Mouse (Mus musculus): ENCODE results near the gene Tmem141. TPM values are rescaled to one million over a fixed set of nuclear protein-coding genes. Genes with fewer than 3 reads are reported as not detected.

The Tmem141 gene
- total and polyA plus RNA-seq, 3 experiments = 6.2 to 11.1 (median 7.7) TPM

- peaks cover 35% of the 10 kb centered on the region for H3K27me3 ChIP-seq (replicated peaks)
Observed at GRCm38 (mm10) chr2:25620852-25621228, 965 bp downstream of the Tmem141 start.

GRCm38 (mm10) chr2:25620386-25620785, 1.4 kb downstream of the Tmem141 start:
- H3K36me3 ChIP-seq (replicated peaks in 1 of 2; ENCODE audit: control insufficient read depth in 1 of 2, insufficient read depth in 1 of 2, low read length in 1 of 2) = peaks cover 0 to 3% of the 10 kb centered on the region in 2 experiments
- no peaks in the 10 kb centered on the region for H3K9me3 ChIP-seq (replicated peaks; ENCODE audit: low read length)
- dilution Hi-C loops (cut with MboI; ENCODE audit: extremely low pct_ligation_motif_present, extremely low pct_unique_long_range_greater_than_20kb, low sequenced_read_pairs) (no loop called here), in situ Hi-C loops (cut with MboI; ENCODE audit: low pct_ligation_motif_present, low pct_unique_long_range_greater_than_20kb, low sequenced_read_pairs) (no loop called here)
- H3K27me3 ChIP-seq (replicated peaks) = peaks cover 30% of the 10 kb centered on the region
- no peak overlapping the region for H3K9ac ChIP-seq (ENCODE audit: insufficient read depth, low read depth)
- TF ChIP-seq CHD2 (IDR thresholded peaks at IDR 0.05; ENCODE audit: low read length) = no peak
- TF ChIP-seq E2F4 (IDR thresholded peaks at IDR 0.05; ENCODE audit: insufficient replicate concordance, low read depth, low read length) = no peak
- H3K79me2 ChIP-seq (replicated peaks; ENCODE audit: control insufficient read depth, extremely low read depth, insufficient read depth, poor library complexity, severe bottlenecking) = no peaks in the 10 kb centered on the region
- H3K4me2 ChIP-seq (ENCODE audit: insufficient read depth, low read depth, poor library complexity, severe bottlenecking) = no peak overlapping the region
- H3K4me3 ChIP-seq (replicated peaks in 1 of 3; ENCODE audit: low read depth in 2 of 3, low read length in 2 of 3, poor library complexity in 1 of 3) = no peak overlapping the region
- no peak for DNase-seq (ENCODE audit: extremely low read depth)
- no peak overlapping the region for H3K27ac ChIP-seq (ENCODE audit: insufficient read depth, low read depth)
- peaks cover 0 to 10% of the 10 kb centered on the region in 2 experiments; a peak in 2 of 4 replicates for H3K4me1 ChIP-seq (ENCODE audit: control insufficient read depth in 1 of 2, insufficient read depth in 2 of 2)

More at GRCm38 (mm10) chr2:25620852-25621228, 965 bp downstream of the Tmem141 start:
- Histone ChIP-seq H3K36me3 (replicated peaks in 1 of 2; ENCODE audit: control insufficient read depth in 1 of 2, insufficient read depth in 1 of 2, low read length in 1 of 2) (peaks cover 0 to 3% of the 10 kb centered on the region in 2 experiments), H3K27ac (ENCODE audit: insufficient read depth, low read depth) (no peak overlapping the region), H3K79me2 (replicated peaks; ENCODE audit: control insufficient read depth, extremely low read depth, insufficient read depth, poor library complexity, severe bottlenecking) (no peaks in the 10 kb centered on the region), H3K4me3 (replicated peaks in 1 of 3; ENCODE audit: low read depth in 2 of 3, low read length in 2 of 3, poor library complexity in 1 of 3) (no peak overlapping the region), H3K9ac (ENCODE audit: insufficient read depth, low read depth) (no peak overlapping the region), H3K9me3 (replicated peaks; ENCODE audit: low read length) (no peaks in the 10 kb centered on the region), H3K4me2 (ENCODE audit: insufficient read depth, low read depth, poor library complexity, severe bottlenecking) (no peak overlapping the region), H3K4me1 (ENCODE audit: control insufficient read depth in 1 of 2, insufficient read depth in 2 of 2) (peaks cover 0 to 10% of the 10 kb centered on the region in 2 experiments; a peak in 2 of 4 replicates)
- DNase-seq (ENCODE audit: extremely low read depth) = no peak
- no peak for TF ChIP-seq MAZ (IDR thresholded peaks at IDR 0.05; ENCODE audit: low read depth, low read length)
- in situ Hi-C loops (cut with MboI; ENCODE audit: low pct_ligation_motif_present, low pct_unique_long_range_greater_than_20kb, low sequenced_read_pairs) (no loop called here), dilution Hi-C loops (cut with MboI; ENCODE audit: extremely low pct_ligation_motif_present, extremely low pct_unique_long_range_greater_than_20kb, low sequenced_read_pairs) (no loop called here)

- H3K9me3 ChIP-seq (replicated peaks; ENCODE audit: low read length) = no peaks in the 10 kb centered on the region
- no peak within 1 kb of the TSS for H3K4me2 ChIP-seq (ENCODE audit: insufficient read depth, low read depth, poor library complexity, severe bottlenecking)
- no peak within 1 kb of the TSS for H3K27ac ChIP-seq (ENCODE audit: insufficient read depth, low read depth)
- peaks cover 6% of the 10 kb centered on the region for H3K27me3 ChIP-seq (replicated peaks)
- no peak for DNase-seq (ENCODE audit: extremely low read depth)
- dilution Hi-C loops (cut with MboI; ENCODE audit: extremely low pct_ligation_motif_present, extremely low pct_unique_long_range_greater_than_20kb, low sequenced_read_pairs) = no loop called here
- in situ Hi-C loops (cut with MboI; ENCODE audit: low pct_ligation_motif_present, low pct_unique_long_range_greater_than_20kb, low sequenced_read_pairs) = no loop called here
- no peak within 1 kb of the TSS for H3K9ac ChIP-seq (ENCODE audit: insufficient read depth, low read depth)
- peaks cover 0 to 3% of the 10 kb centered on the region in 2 experiments for H3K36me3 ChIP-seq (replicated peaks in 1 of 2; ENCODE audit: control insufficient read depth in 1 of 2, insufficient read depth in 1 of 2, low read length in 1 of 2)
- H3K4me3 ChIP-seq (replicated peaks in 1 of 3; ENCODE audit: low read depth in 2 of 3, low read length in 2 of 3, poor library complexity in 1 of 3) = no peak within 1 kb of the TSS
- H3K79me2 ChIP-seq (replicated peaks; ENCODE audit: control insufficient read depth, extremely low read depth, insufficient read depth, poor library complexity, severe bottlenecking) = no peaks in the 10 kb centered on the region
- TF ChIP-seq USF2 (conservative IDR thresholded peaks at IDR 0.05; ENCODE audit: low read depth, low read length) = no peak
- no peak for TF ChIP-seq ZC3H11A (IDR thresholded peaks at IDR 0.05; ENCODE audit: low read depth, low read length)
- TF ChIP-seq BHLHE40 (IDR thresholded peaks at IDR 0.05; ENCODE audit: low read depth, low read length) = no peak
- no peak for TF ChIP-seq UBTF (IDR thresholded peaks at IDR 0.05; ENCODE audit: low read depth, low read length)
- TF ChIP-seq TCF12 (IDR thresholded peaks at IDR 0.05; ENCODE audit: low read depth, low read length) = no peak
- no peak for TF ChIP-seq ELF1 (IDR thresholded peaks at IDR 0.05; ENCODE audit: low read depth, low read length)
- TF ChIP-seq HCFC1 (IDR thresholded peaks at IDR 0.05; ENCODE audit: low read depth, low read length) = no peak
- no peak for TF ChIP-seq MYC (IDR thresholded peaks at IDR 0.05; ENCODE audit: low read depth, low read length)
- peaks cover 0 to 10% of the 10 kb centered on the region in 2 experiments; a peak in 2 of 4 replicates for H3K4me1 ChIP-seq (ENCODE audit: control insufficient read depth in 1 of 2, insufficient read depth in 2 of 2)
Observed at GRCm38 (mm10) chr2:25617578-25617977, 4.2 kb downstream of the Tmem141 start, which contains the start of gene Ccdc183. TSS of gene Ccdc183 (minus strand) at chr2:25617678.
